Mouse (Mus musculus) midbrain, embryonic 15.5 days (tissue): ENCODE results near the gene Ccdc9b. TPM values are rescaled to one million over a fixed set of nuclear protein-coding genes. Genes with fewer than 3 reads are reported as not detected.

Experiments
- ATAC-seq: fragments of 200-750 bp; cut with Nextera tagmentation; replicated peaks from 2 replicates; pipeline ENCODE4 v1.8.0; 2017; ENCODE audit warnings: moderate TSS enrichment
- H3K27ac ChIP-seq: fragments of 300-500 bp; sonication (generic); 2 replicates; pipeline ENCODE4 v1.5.1; 2015; ENCODE audit warnings: mild to moderate bottlenecking, inconsistent platforms
- H3K27me3 ChIP-seq: fragments of 300-500 bp; sonication (generic); replicated peaks from 2 replicates; pipeline ENCODE4 v1.6.1; 2015; ENCODE audit warnings: inconsistent platforms
- H3K36me3 ChIP-seq: fragments of 300-500 bp; sonication (generic); replicated peaks from 2 replicates; pipeline ENCODE4 v1.6.1; 2015; ENCODE audit warnings: inconsistent platforms
- H3K4me1 ChIP-seq: fragments of 300-500 bp; sonication (generic); 2 replicates; pipeline ENCODE4 v1.6.1; 2015; ENCODE audit warnings: inconsistent platforms
- H3K4me2 ChIP-seq: fragments of 300-500 bp; sonication (generic); 2 replicates; pipeline ENCODE4 v1.6.1; 2015; ENCODE audit warnings: inconsistent platforms, mild to moderate bottlenecking, moderate library complexity
- H3K4me3 ChIP-seq: fragments of 300-500 bp; sonication (generic); 2 replicates; pipeline ENCODE4 v1.5.1; 2015; ENCODE audit warnings: mild to moderate bottlenecking, inconsistent platforms
- H3K9ac ChIP-seq: fragments of 300-500 bp; sonication (generic); 2 replicates; pipeline ENCODE4 v1.6.1; 2015; ENCODE audit warnings: mild to moderate bottlenecking, inconsistent platforms
- H3K9me3 ChIP-seq: fragments of 300-500 bp; sonication (generic); 2 replicates; pipeline ENCODE4 v1.6.1; 2016; ENCODE audit warnings: inconsistent platforms
- WGBS: fragments of 180-500 bp; shearing (Covaris S2); methylation state at CpG from one replicate; pipeline ENCODE4 v1.1.7; 2015; ENCODE audit warnings: mixed read lengths; 5-methylcytosine and 5-hydroxymethylcytosine counted together
- polyA plus RNA-seq: library from polyadenylated mRNA; unstranded; fragments of >200 nt; fragmentation: Nextera tagmentation; extraction: Ambion mirVana; gene quantifications from 2 replicates; pipeline ENCODE4 v1.2.1, GENCODE M21; 2015

Gene Ccdc9b
- polyA plus RNA-seq, 1 experiment from 2014 or later, result 2.1 TPM

DNA sequence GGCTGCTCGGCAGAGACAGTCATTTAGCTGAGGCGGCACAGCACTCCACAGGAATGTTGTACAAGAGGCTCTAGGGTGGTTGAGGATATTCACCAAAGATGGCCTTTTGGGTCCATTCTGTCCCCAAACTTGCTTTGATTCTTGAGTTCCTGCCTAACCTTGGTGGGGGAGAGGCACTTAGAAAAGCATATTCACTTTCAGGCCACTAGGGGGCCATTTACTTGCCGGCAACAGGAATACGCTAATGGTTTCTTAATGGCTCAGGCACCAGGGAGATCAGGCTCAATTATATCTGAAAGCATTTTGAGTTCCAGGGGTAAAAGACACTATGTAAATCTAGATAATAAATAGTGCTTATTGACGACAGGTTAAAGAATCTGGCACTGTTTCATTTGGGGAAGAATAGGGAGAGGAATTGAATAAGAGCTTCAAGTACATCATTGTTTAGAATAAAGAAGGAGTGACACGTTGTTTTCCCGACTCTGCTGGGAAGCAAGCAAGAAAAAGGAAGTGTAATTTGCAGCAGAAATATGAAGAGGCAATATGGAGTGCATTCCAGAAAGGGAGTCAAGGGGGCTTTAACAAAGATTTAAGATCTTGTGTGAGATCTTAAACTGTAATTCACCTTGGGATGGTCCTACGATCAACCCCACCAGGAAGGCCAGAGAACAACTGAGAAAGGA is 19.1 kb downstream of the Ccdc9b start:
- no peak overlapping the region for H3K4me3 ChIP-seq
- no peak overlapping the region for H3K27ac ChIP-seq
- H3K36me3 ChIP-seq, result no peaks in the 10 kb centered on the region
- 28% methylated on average over 8 of the region's 8 CpGs for WGBS
- H3K9ac ChIP-seq, result no peak overlapping the region
- no peaks in the 10 kb centered on the region for H3K9me3 ChIP-seq
- no peak overlapping the region for H3K4me2 ChIP-seq
- ATAC-seq, result no peak
- peaks cover 8% of the 10 kb centered on the region; the same call in 1 of the 2 replicates for H3K27me3 ChIP-seq
- H3K4me1 ChIP-seq, result peaks cover 33% of the 10 kb centered on the region

DNA sequence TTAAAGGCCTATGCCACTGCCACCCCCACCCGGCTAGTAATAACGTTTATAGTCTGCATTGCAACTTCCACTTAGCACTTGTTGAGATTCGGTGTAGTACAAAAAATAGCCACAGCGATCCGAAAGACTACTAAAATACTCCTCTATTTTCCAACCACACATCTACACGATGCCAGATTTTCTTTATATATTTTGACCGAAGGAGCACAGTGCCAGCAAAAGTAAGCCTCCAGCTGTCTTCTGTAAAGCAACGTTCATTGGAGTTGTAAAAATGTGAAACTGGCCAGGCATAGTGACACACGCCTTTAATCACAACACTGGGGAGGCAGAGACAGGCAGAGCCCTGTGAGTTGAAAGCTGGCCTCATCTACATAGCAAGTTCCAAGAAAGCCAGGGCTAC is 21.3 kb downstream of the Ccdc9b start:
- no peak overlapping the region for H3K9ac ChIP-seq
- peaks cover 8% of the 10 kb centered on the region; the same call in 1 of the 2 replicates for H3K27me3 ChIP-seq
- no peak overlapping the region for H3K4me3 ChIP-seq
- H3K27ac ChIP-seq, result no peak overlapping the region
- no peak for ATAC-seq
- WGBS, result 75% methylated on average over 9 of the region's 9 CpGs
- H3K9me3 ChIP-seq, result no peaks in the 10 kb centered on the region
- no peak overlapping the region for H3K4me2 ChIP-seq
- peaks cover 13% of the 10 kb centered on the region for H3K4me1 ChIP-seq
- no peaks in the 10 kb centered on the region for H3K36me3 ChIP-seq

DNA sequence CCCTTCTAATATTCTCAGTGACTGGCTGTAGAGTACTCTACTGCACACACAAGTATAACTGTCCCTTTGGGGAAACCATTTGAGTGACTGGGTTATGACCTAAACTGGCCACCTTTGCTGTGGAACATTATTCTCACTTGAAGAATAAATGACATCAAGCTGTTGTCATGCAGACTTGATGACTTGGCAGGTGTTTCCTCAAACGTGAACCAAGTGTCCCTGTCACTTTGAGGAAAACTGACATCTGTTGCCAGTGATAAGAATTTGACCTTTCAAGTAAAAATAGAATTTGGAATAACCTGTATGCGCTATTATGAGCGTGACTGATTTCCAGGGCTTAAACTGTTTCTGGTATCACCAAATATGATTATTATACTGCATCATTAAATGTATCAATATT is 22.1 kb downstream of the Ccdc9b start:
- Histone ChIP-seq H3K9me3 (no peaks in the 10 kb centered on the region), H3K36me3 (no peaks in the 10 kb centered on the region), H3K4me1 (peaks cover 13% of the 10 kb centered on the region), H3K9ac (no peak overlapping the region), H3K27ac (no peak overlapping the region), H3K4me2 (no peak overlapping the region), H3K27me3 (peaks cover 10% of the 10 kb centered on the region; the same call in 1 of the 2 replicates), H3K4me3 (no peak overlapping the region)
- ATAC-seq, result no peak
- WGBS, result 72% methylated on average over 3 of the region's 3 CpGs

DNA sequence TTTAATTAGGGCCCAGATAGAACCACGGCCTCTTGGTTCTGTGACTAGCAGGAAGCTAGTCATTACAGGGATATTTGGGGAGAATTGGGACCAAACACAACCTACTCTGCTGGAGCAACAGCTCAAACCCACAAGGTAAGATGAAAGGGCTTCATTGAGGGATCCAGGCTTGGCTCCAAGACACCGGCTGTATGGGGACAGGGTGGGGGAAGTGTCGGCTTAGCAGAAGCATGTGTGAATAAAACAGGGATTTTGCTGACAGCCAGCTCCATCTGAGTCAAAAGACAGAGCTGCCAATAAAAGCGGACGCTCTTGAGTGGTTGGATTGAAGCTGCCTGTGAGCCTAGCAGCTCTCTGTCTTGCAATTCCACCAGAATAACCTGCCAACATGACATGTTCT is 29.1 kb downstream of the Ccdc9b start:
- no peaks in the 10 kb centered on the region for H3K36me3 ChIP-seq
- no peak overlapping the region for H3K27ac ChIP-seq
- 48% methylated on average over 5 of the region's 5 CpGs for WGBS

DNA sequence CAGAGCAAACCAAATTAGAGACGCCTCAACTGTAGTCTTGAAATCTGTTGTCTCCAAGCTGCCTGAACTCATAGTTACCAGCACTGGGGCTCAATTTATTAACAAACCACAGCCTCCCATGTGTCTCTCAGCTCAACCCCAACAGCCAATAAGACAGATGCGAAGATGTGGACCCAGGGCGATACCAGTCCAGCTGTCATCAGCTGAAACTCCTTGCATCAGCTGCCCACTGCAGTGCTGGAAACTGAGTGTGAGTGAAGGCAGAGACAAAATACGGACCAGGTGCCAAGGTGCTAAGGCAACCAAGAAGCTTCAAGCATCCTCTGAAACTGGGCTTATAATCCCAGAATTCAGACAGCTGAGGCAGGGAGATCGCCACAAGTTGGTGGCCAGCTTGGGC is 30.5 kb downstream of the Ccdc9b start:
- Histone ChIP-seq H3K4me2 (no peak overlapping the region), H3K4me1 (0 out of 2 replicates have a peak, but pooled peaks cover 2% of the 10 kb centered on the region), H3K27me3 (0 out of 2 replicates have a peak, but pooled peaks cover 7% of the 10 kb centered on the region), H3K4me3 (no peak overlapping the region), H3K9me3 (no peaks in the 10 kb centered on the region), H3K36me3 (no peaks in the 10 kb centered on the region), H3K27ac (no peak overlapping the region), H3K9ac (no peak overlapping the region)
- WGBS, result 84% methylated on average over 5 of the region's 5 CpGs
- ATAC-seq, result no peak

More for the DNA sequence above, 29.1 kb downstream of the Ccdc9b start:
- Histone ChIP-seq H3K9ac (no peak overlapping the region), H3K27me3 (0 out of 2 replicates have a peak, but pooled peaks cover 7% of the 10 kb centered on the region), H3K4me1 (0 out of 2 replicates have a peak, but pooled peaks cover 2% of the 10 kb centered on the region), H3K4me3 (no peak overlapping the region), H3K9me3 (no peaks in the 10 kb centered on the region), H3K4me2 (no peak overlapping the region)
- no peak for ATAC-seq

DNA sequence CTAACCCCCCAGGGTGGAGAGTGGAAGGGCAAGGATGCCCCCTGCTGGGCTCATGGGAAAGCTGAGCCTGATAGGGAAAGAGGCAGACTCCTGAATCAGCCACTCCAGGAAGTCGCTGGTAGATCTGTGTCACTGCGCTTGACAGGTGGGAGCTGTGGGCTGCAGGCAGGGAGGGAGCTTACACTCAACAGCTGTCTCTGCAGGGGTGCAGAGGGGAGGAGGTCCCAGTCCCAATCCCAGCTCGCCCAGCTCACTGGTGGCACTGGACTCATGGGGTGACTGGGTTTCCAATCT is 31.9 kb downstream of the Ccdc9b start:
- WGBS, result 5% methylated on average over 3 of the region's 3 CpGs
- Histone ChIP-seq H3K4me1 (0 out of 2 replicates have a peak, but pooled peaks cover 2% of the 10 kb centered on the region), H3K27me3 (0 out of 2 replicates have a peak, but pooled peaks cover 5% of the 10 kb centered on the region), H3K36me3 (no peaks in the 10 kb centered on the region), H3K9me3 (no peaks in the 10 kb centered on the region), H3K4me3 (no peak overlapping the region), H3K27ac (no peak overlapping the region), H3K9ac (no peak overlapping the region), H3K4me2 (no peak overlapping the region)
- no peak for ATAC-seq

DNA sequence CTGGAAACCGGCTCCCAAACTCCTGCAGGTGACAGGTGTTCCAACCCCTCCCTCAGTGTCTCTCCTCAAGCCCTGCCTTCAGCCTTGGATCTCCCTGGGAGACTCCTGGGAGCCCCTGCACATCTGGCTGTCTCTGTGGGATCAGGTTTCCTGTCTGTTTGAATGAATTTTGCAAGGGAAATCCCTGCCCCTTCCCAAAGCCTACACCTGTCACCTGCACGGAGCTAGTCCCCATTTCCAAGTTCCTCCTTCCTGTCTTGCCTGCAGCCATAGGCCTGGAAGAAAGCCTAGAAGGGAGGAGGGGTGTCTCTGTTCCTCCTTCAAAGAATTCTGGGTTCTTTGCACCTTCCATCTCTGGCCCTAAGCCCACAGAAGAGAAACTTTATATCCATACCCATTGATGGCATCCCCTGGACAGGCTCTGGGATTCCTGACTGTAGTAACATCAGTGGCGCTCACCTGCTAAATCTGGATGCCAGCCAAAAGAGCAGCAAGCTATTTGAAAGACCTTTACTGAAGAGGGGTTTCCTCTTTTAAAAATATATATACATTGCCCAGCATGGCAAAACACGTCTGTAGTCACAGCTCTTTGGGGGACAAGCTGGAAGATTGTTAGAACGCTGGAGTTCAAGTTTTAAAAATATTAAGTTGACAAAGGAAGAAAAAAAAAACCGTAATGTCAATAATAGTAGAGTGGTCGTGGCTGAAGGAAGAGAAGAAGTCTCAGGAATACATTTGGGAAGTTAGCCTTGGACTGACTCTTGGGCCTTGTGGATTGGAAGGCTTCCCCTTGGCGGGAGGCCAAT is 32.4 kb downstream of the Ccdc9b start:
- no peaks in the 10 kb centered on the region for H3K9me3 ChIP-seq
- H3K27ac ChIP-seq, result no peak overlapping the region
- H3K27me3 ChIP-seq, result 0 out of 2 replicates have a peak, but pooled peaks cover 5% of the 10 kb centered on the region
- no peaks in the 10 kb centered on the region for H3K36me3 ChIP-seq
- WGBS, result 25% methylated on average over 8 of the region's 8 CpGs
- no peak overlapping the region for H3K4me2 ChIP-seq
- no peak overlapping the region for H3K9ac ChIP-seq
- no peak overlapping the region for H3K4me3 ChIP-seq
- no peak for ATAC-seq
- H3K4me1 ChIP-seq, result 0 out of 2 replicates have a peak, but pooled peaks cover 2% of the 10 kb centered on the region

DNA sequence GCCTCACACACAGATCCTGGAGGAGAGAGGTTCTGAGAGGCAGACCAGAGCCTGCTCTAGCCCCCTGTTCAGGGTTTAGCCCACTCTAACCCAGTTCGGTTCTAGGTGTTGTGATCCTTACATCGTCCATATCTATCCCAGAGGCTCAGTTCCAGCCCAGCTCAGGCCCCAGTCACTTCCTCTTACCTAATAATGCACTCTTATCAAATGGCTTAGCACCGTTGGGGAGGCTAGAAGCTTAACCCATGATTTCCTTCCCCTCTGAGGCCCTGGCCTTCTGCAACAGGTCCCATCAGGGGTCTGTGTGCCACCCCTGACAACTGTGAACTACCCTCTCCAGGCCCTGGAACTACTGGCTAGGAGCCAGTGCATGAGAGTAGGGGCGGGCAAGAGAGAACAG is 33.3 kb downstream of the Ccdc9b start:
- H3K27me3 ChIP-seq, result 0 out of 2 replicates have a peak, but pooled peaks cover 5% of the 10 kb centered on the region
- H3K36me3 ChIP-seq, result no peaks in the 10 kb centered on the region
- H3K4me1 ChIP-seq, result 0 out of 2 replicates have a peak, but pooled peaks cover 2% of the 10 kb centered on the region
- H3K4me3 ChIP-seq, result no peak overlapping the region
- no peak overlapping the region for H3K4me2 ChIP-seq
- 56% methylated on average over 4 of the region's 4 CpGs for WGBS
- no peak overlapping the region for H3K27ac ChIP-seq
- no peaks in the 10 kb centered on the region for H3K9me3 ChIP-seq
- H3K9ac ChIP-seq, result no peak overlapping the region
- ATAC-seq, result no peak

DNA sequence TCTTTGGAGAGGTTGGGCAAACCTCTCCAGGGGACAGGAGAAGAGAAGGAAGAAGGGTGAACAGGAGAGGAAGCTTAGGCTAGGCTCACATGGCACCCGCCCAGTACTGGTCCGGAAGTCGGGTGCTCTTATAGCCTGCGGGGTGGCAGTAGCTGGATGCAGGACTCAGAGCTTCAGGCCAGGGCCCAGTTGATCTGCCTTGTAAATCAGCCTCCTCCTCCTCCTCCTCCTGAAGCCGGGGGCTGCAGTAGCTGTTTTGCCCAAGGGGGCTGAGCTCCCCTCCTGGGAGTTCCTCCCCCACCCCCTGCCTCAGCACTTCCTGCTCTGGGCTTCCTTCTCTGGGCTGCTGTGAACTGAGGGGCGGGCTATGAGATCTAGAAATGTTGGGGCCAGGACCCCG is 34.1 kb downstream of the Ccdc9b start, which contains the start of gene Plcb2:
TSS of gene Plcb2 (minus strand) at position 102 of the 400 bp plus-strand sequence.
- ATAC-seq, result no peak
- Histone ChIP-seq H3K9me3 (no peaks in the 10 kb centered on the region), H3K27me3 (0 out of 2 replicates have a peak, but pooled peaks cover 5% of the 10 kb centered on the region), H3K4me1 (0 out of 2 replicates have a peak, but pooled peaks cover 2% of the 10 kb centered on the region), H3K27ac (no peak within 1 kb of the TSS), H3K4me2 (no peak within 1 kb of the TSS), H3K4me3 (no peak within 1 kb of the TSS), H3K36me3 (no peaks in the 10 kb centered on the region), H3K9ac (no peak within 1 kb of the TSS)
- 27% methylated on average over 7 of the region's 7 CpGs for WGBS

DNA sequence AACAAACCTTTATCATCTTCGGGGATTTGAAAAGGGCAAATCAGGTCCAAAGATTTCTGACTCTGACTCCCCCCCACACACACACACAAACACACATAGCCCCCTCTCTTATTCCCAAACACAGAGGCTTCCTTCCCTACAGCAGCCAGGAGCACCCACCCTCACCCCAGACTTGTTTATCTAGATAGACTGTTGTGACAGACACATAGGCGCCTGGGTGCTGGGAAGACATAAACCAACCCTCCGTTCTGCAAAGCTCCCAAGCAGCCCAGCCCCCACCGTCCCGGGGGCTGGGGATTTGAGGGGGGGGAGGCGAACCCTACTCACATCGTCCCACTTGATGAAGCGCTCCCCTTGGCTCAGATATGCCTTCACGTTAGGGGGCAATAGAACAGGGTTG is 34.5 kb downstream of the Ccdc9b start:
- Histone ChIP-seq H3K4me3 (no peak overlapping the region), H3K36me3 (no peaks in the 10 kb centered on the region), H3K4me2 (no peak overlapping the region), H3K27ac (no peak overlapping the region), H3K9me3 (no peaks in the 10 kb centered on the region), H3K9ac (no peak overlapping the region), H3K27me3 (0 out of 2 replicates have a peak, but pooled peaks cover 5% of the 10 kb centered on the region), H3K4me1 (0 out of 2 replicates have a peak, but pooled peaks cover 2% of the 10 kb centered on the region)
- no peak for ATAC-seq
- 32% methylated on average over 9 of the region's 9 CpGs for WGBS

DNA sequence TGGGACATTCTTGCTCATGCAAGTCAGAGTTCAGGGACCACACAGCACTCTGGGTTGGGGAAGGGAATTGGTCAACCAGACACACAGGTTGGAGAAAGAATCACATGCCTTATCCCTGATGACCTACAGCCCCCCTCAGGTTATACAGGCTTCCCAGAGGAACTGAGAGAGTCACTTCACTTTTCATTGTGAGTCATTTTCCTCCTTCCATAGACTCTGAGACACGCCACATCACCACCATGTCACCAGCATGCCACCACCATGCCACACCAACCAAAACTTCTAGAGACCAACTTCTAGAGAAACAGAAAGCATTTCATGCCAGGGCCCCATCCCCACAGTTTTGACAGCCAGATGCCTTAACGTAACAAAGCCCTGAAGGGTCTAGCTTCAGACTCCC is 35.6 kb downstream of the Ccdc9b start:
- no peak overlapping the region for H3K9ac ChIP-seq
- H3K4me3 ChIP-seq, result no peak overlapping the region
- no peaks in the 10 kb centered on the region for H3K36me3 ChIP-seq
- H3K27me3 ChIP-seq, result 0 out of 2 replicates have a peak, but pooled peaks cover 5% of the 10 kb centered on the region
- H3K27ac ChIP-seq, result no peak overlapping the region
- WGBS, result 83% methylated on average over 2 of the region's 2 CpGs
- H3K4me2 ChIP-seq, result no peak overlapping the region
- 0 out of 2 replicates have a peak, but pooled peaks cover 2% of the 10 kb centered on the region for H3K4me1 ChIP-seq
- no peak for ATAC-seq
- no peaks in the 10 kb centered on the region for H3K9me3 ChIP-seq

DNA sequence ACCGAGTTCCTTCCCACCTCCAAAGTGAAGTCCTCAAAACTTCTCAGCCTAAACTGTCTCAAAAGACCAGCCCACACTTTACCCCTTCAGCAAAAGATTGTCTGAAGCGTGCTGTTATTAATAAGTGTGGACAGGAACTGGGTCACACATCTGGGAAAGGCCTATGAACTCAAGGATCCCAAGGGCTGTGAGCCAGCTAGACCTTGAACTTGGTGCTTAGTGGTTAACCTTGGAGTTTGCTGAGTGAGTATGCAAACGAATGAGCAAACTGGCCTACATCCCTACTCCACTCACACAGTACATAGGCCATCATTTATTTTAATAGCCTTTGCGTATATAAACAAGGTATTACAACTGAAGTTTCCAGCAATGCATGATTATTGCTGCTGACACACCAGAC is 37.0 kb downstream of the Ccdc9b start:
- Histone ChIP-seq H3K9me3 (no peaks in the 10 kb centered on the region), H3K4me1 (0 out of 2 replicates have a peak, but pooled peaks cover 2% of the 10 kb centered on the region), H3K4me3 (no peak overlapping the region), H3K27me3 (no peaks in the 10 kb centered on the region), H3K9ac (no peak overlapping the region), H3K36me3 (no peaks in the 10 kb centered on the region), H3K27ac (no peak overlapping the region), H3K4me2 (no peak overlapping the region)
- ATAC-seq, result no peak
- WGBS, result 86% methylated on average over 4 of the region's 4 CpGs
